Mouse (Mus musculus): Measurements from ENCODE around the gene Sh3bgrl2. TPM values are rescaled to one million over a fixed set of nuclear protein-coding genes. Genes with fewer than 3 reads are reported as not detected.

Sh3bgrl2 gene
- polyA plus RNA-seq, 1 experiment from 2014 or later = 10.3 TPM

DNA sequence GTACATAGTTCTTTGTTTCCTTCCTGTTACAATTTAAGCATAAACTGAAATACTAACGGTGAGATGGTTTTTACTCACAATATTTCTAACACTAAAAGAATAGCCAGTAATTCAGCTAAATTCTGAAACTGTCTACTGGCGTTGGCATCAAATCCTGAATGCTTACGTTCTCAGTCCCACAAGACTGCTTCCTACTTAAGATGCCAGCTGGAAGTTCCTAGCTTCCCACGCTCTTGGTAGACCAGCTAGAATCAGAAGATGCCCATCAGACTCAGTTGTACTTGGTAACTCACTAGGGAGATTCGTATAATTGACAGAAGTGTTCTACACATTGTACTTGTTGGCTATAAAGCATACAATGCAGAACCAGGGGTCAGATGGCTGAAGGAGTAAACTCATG lies 98.6 kb downstream of the Sh3bgrl2 start:
- no peak overlapping the region for H3K27ac ChIP-seq (replicated peaks)
- no peaks in the 10 kb centered on the region for H3K36me3 ChIP-seq
- H3K4me2 ChIP-seq = no peak overlapping the region
- H3K9ac ChIP-seq = no peak overlapping the region
- ATAC-seq (ENCODE audit: low FRiP score, low read depth) = no peak
- 89% methylated on average over 5 of the region's 5 CpGs for WGBS
- H3K4me3 ChIP-seq = no peak overlapping the region
- H3K9me3 ChIP-seq = no peaks in the 10 kb centered on the region
- H3K27me3 ChIP-seq = no peaks in the 10 kb centered on the region
- H3K4me1 ChIP-seq (replicated peaks) = peaks cover 17% of the 10 kb centered on the region

DNA sequence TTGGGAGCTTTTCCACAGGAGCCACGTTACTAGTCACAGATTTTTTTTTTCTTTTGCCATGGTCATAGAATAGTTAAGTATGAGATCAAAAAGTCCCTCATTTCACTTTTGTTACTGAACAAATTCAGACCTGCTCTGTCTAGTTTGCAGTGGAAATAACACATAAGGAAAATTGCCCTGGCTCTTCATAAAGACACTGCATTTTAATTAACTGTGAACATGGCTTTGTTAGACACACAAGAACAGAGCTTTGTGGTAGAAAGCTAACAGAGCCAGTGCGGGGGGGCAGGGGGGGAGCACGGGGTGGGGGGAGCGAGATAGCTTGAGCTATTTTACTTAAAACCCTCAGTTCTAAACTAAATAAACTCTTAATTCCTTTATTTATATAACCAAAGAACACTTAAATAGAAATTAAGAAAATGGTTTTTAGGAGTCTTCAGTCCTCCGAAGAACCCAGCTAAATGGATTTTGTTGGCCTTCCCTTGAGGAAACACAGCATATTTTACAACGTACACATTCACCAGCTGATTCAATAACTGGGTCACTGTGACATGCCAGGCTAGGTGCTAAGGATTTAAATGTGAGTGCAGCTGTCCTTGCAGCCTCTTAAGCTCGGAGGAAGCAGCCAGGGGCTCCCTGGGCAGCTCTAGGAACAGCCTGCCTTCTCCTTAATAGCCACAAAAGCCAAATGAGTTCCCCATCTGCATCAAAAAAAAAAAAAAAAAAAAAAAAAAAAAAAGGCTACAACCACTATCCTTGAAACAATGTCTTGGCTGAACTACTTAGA lies 100.0 kb downstream of the Sh3bgrl2 start:
- Histone ChIP-seq H3K4me2 (no peak overlapping the region), H3K9me3 (no peaks in the 10 kb centered on the region), H3K36me3 (no peaks in the 10 kb centered on the region), H3K27me3 (no peaks in the 10 kb centered on the region), H3K4me1 (replicated peaks) (peaks cover 17% of the 10 kb centered on the region), H3K4me3 (no peak overlapping the region), H3K27ac (replicated peaks) (0 out of 2 replicates have a peak overlapping the region, but pooled peaks have one; percentile 14), H3K9ac (no peak overlapping the region)
- WGBS = 19% methylated on average over 7 of the region's 7 CpGs
- no peak for ATAC-seq (ENCODE audit: low FRiP score, low read depth)

DNA sequence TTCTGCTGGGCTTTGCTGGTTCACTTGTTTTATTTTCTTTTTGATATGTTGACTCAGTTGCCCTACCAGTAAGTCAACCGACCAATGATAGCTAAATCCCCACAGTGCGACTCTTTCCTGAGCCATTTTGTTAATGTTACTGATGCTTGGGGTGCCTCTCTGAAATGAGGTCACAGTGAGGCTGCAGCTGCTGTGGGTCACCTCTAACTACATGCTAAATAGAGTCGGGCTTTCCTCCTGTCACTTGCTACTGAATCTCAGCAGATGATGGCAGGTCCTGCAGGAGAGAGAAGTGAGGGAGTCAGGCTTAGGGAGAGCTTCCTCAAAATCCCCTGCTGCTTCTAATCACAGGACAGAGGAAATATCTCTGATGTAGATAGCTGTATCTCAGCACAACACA lies 100.6 kb downstream of the Sh3bgrl2 start:
- no peaks in the 10 kb centered on the region for H3K27me3 ChIP-seq
- H3K9me3 ChIP-seq = no peaks in the 10 kb centered on the region
- peaks cover 16% of the 10 kb centered on the region for H3K4me1 ChIP-seq (replicated peaks)
- no peak overlapping the region for H3K4me3 ChIP-seq
- no peak overlapping the region for H3K27ac ChIP-seq (replicated peaks)
- ATAC-seq (ENCODE audit: low FRiP score, low read depth) = no peak; the same call in 1 of the 2 replicates
- no peak overlapping the region for H3K4me2 ChIP-seq
- WGBS = 17% methylated on average over 3 of the region's 3 CpGs
- H3K36me3 ChIP-seq = no peaks in the 10 kb centered on the region
- no peak overlapping the region for H3K9ac ChIP-seq

GRCm38 (mm10) chr9:83652015-83652414 lies 103.9 kb downstream of the Sh3bgrl2 start:
- 90% methylated on average over 13 of the region's 13 CpGs for WGBS
- H3K4me3 ChIP-seq = no peak overlapping the region
- H3K9ac ChIP-seq = no peak overlapping the region
- no peak overlapping the region for H3K4me2 ChIP-seq
- H3K36me3 ChIP-seq = no peaks in the 10 kb centered on the region
- no peaks in the 10 kb centered on the region for H3K27me3 ChIP-seq
- H3K9me3 ChIP-seq = no peaks in the 10 kb centered on the region
- peaks cover 12% of the 10 kb centered on the region for H3K4me1 ChIP-seq (replicated peaks)
- H3K27ac ChIP-seq (replicated peaks) = no peak overlapping the region
- ATAC-seq (ENCODE audit: low FRiP score, low read depth) = no peak

- 30% methylated on average over 15 of the region's 15 CpGs for WGBS
- H3K4me3 ChIP-seq = no peak overlapping the region
- no peak for ATAC-seq (ENCODE audit: low FRiP score, low read depth)
- no peaks in the 10 kb centered on the region for H3K27me3 ChIP-seq
- no peak overlapping the region for H3K27ac ChIP-seq (replicated peaks)
- H3K9ac ChIP-seq = no peak overlapping the region
- H3K9me3 ChIP-seq = no peaks in the 10 kb centered on the region
- H3K4me1 ChIP-seq (replicated peaks) = peaks cover 17% of the 10 kb centered on the region
- H3K36me3 ChIP-seq = no peaks in the 10 kb centered on the region
- no peak overlapping the region for H3K4me2 ChIP-seq
Measured at GRCm38 (mm10) chr9:83652590-83653172, 104.6 kb downstream of the Sh3bgrl2 start.

DNA sequence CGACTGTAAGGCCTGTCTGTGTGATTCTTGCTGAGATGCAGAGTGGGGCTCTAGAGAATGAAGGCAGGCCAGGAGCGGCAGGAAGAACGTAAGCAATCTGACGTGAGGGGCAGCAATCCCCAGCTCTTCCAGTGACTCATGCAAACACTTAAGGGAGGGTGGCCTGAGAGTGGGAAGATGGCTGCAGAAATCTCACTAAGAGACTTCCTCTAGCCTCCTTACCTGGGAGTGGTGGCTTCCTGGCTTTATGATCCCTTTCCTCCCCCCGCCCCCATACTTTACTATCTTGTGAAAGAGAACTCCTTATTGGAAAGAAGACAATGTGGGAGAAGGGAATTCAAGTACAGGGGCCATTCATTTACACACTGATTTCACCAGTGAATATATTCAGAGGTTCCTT lies 106.5 kb downstream of the Sh3bgrl2 start:
- no peaks in the 10 kb centered on the region for H3K9me3 ChIP-seq
- no peak overlapping the region for H3K27ac ChIP-seq (replicated peaks)
- no peak overlapping the region for H3K4me3 ChIP-seq
- WGBS = 62% methylated on average over 5 of the region's 5 CpGs
- ATAC-seq (ENCODE audit: low FRiP score, low read depth) = no peak
- H3K4me2 ChIP-seq = no peak overlapping the region
- H3K9ac ChIP-seq = no peak overlapping the region
- no peaks in the 10 kb centered on the region for H3K27me3 ChIP-seq
- peaks cover 7% of the 10 kb centered on the region for H3K4me1 ChIP-seq (replicated peaks)
- no peaks in the 10 kb centered on the region for H3K36me3 ChIP-seq

- peak overlapping the region; percentile 64 for H3K27ac ChIP-seq (replicated peaks)
- peak overlapping the region; percentile 48 for H3K4me2 ChIP-seq
- H3K36me3 ChIP-seq = no peaks in the 10 kb centered on the region
- peak overlapping the region; percentile 13 for H3K4me3 ChIP-seq
- no peaks in the 10 kb centered on the region for H3K27me3 ChIP-seq
- H3K9me3 ChIP-seq = no peaks in the 10 kb centered on the region
- no peak overlapping the region for H3K9ac ChIP-seq
- peak; percentile 5; the same call in 1 of the 2 replicates for ATAC-seq (ENCODE audit: low FRiP score, low read depth)
- WGBS = 13% methylated on average over 8 of the region's 8 CpGs
- peaks cover 7% of the 10 kb centered on the region for H3K4me1 ChIP-seq (replicated peaks)
Measured at GRCm38 (mm10) chr9:83656960-83657651, 109.0 kb downstream of the Sh3bgrl2 start.

- 29% methylated on average over 6 of the region's 6 CpGs for WGBS
Measured at GRCm38 (mm10) chr9:83657652-83658002, 109.5 kb downstream of the Sh3bgrl2 start.

DNA sequence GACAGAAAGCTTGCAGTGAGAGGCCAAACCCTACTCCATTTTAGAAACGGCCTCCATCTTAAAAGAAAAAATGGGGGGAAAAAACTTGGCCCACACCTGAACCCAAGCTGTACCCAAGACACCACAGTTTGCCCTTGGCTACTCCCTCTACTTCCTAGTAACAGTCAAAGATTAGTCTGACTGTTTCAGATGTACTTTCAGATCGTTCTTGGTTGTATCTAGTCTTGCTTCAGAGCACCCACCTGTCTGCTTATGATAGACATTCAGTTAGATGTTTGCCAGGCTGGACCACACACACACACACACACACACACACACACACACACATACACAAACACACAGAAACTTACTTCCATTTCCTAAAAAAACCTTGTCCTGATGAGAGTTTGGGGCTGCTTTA lies 111.0 kb downstream of the Sh3bgrl2 start:
- no peaks in the 10 kb centered on the region for H3K9me3 ChIP-seq
- 91% methylated on average over 2 of the region's 2 CpGs for WGBS

More at GRCm38 (mm10) chr9:83657652-83658002, 109.5 kb downstream of the Sh3bgrl2 start:
- ATAC-seq (ENCODE audit: low FRiP score, low read depth) = peak; percentile 80; the same call in 1 of the 2 replicates
- Histone ChIP-seq H3K9me3 (no peaks in the 10 kb centered on the region), H3K27me3 (no peaks in the 10 kb centered on the region), H3K9ac (no peak overlapping the region), H3K4me2 (peak overlapping the region; percentile 48), H3K36me3 (no peaks in the 10 kb centered on the region), H3K4me1 (replicated peaks) (peaks cover 7% of the 10 kb centered on the region), H3K27ac (replicated peaks) (peak overlapping the region; percentile 64), H3K4me3 (peak overlapping the region; percentile 13)

DNA sequence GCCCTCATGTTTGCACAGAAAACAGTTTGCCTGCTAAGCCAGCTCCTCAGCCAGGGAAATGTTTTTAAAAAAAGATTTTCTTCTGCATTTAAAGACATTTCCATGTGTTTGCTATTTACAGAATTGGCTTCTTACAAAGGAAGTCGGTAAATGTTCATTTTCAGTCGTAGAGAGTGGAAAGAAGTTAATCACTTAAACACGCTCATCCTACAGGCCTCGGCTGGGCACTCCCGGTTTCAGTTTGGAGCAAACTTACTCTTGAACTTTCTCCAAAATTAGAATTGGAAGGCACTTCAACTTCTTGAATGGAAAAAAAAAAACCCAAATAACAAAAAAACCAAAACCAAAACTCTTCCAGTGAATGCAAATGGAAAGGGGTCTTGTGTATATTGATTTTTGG lies 113.7 kb downstream of the Sh3bgrl2 start:
- H3K27me3 ChIP-seq = no peaks in the 10 kb centered on the region
- no peak overlapping the region for H3K27ac ChIP-seq (replicated peaks)
- 96% methylated on average over 5 of the region's 5 CpGs for WGBS
- no peak overlapping the region for H3K4me3 ChIP-seq
- H3K4me1 ChIP-seq (replicated peaks) = peaks cover 7% of the 10 kb centered on the region
- H3K9me3 ChIP-seq = no peaks in the 10 kb centered on the region
- no peak overlapping the region for H3K9ac ChIP-seq
- H3K4me2 ChIP-seq = no peak overlapping the region
- ATAC-seq (ENCODE audit: low FRiP score, low read depth) = no peak
- H3K36me3 ChIP-seq = no peaks in the 10 kb centered on the region

More for the DNA sequence above, 111.0 kb downstream of the Sh3bgrl2 start:
- no peak for ATAC-seq (ENCODE audit: low FRiP score, low read depth)
- Histone ChIP-seq H3K9ac (no peak overlapping the region), H3K4me1 (replicated peaks) (peaks cover 7% of the 10 kb centered on the region), H3K4me2 (no peak overlapping the region), H3K27ac (replicated peaks) (no peak overlapping the region), H3K27me3 (no peaks in the 10 kb centered on the region), H3K4me3 (no peak overlapping the region), H3K36me3 (no peaks in the 10 kb centered on the region)

GRCm38 (mm10) chr9:83663981-83664897 lies 116.1 kb downstream of the Sh3bgrl2 start:
- no peaks in the 10 kb centered on the region for H3K4me1 ChIP-seq (replicated peaks)
- H3K36me3 ChIP-seq = no peaks in the 10 kb centered on the region
- WGBS = 7% methylated on average over 24 of the region's 33 CpGs
- peak overlapping the region; percentile 53 for H3K4me2 ChIP-seq
- peak overlapping the region; percentile 77 for H3K27ac ChIP-seq (replicated peaks)
- peak overlapping the region; percentile 40 for H3K9ac ChIP-seq
- no peaks in the 10 kb centered on the region for H3K9me3 ChIP-seq
- H3K4me3 ChIP-seq = peak overlapping the region; percentile 40
- ATAC-seq (ENCODE audit: low FRiP score, low read depth) = peak; percentile 66
- H3K27me3 ChIP-seq = no peaks in the 10 kb centered on the region

All from hindbrain, embryonic 15.5 days (tissue).